Mouse (Mus musculus) ES-CJ7 (cell line): ENCODE measurements at regions not wholly inside any gene's neighbourhood (a gene's known extent, or its start where the extent isn't known, plus 50 kb on each side); places are given as distances from the start of the nearest gene placed in this dataset.
"Not testable (repeated sequence)": the region's sequence is repeated elsewhere in the genome, so short reads cannot be mapped to it uniquely, and the experiment has no call there.

Source experiments
- DNase-seq: peaks from one replicate; pipeline ENCODE4 v3.0.0; 2011; ENCODE audit warnings: low read depth, low spot score

GRCm38 (mm10) chr9:33007456-33008063 is 371.5 kb downstream of the Ets1 start:
- DNase-seq = no peak

- DNase-seq = no peak
Measured at GRCm38 (mm10) chr9:33011241-33011640, 375.2 kb downstream of the Ets1 start.

GRCm38 (mm10) chr9:33035401-33035800 is 399.4 kb downstream of the Ets1 start:
- DNase-seq = no peak

GRCm38 (mm10) chr9:33039221-33039790 is 403.3 kb downstream of the Ets1 start:
- DNase-seq = no peak

- no peak for DNase-seq
Measured at GRCm38 (mm10) chr9:33050789-33051188, 414.8 kb downstream of the Ets1 start.

GRCm38 (mm10) chr9:33060636-33061264 is 424.7 kb downstream of the Ets1 start:
- no peak for DNase-seq

GRCm38 (mm10) chr9:33062476-33062875 is 426.5 kb downstream of the Ets1 start:
- peak; percentile 15 for DNase-seq

- no peak for DNase-seq
Measured at GRCm38 (mm10) chr9:33065331-33065730, 429.3 kb downstream of the Ets1 start.

- no peak for DNase-seq
Measured at GRCm38 (mm10) chr9:33067521-33067920, 431.5 kb downstream of the Ets1 start.

GRCm38 (mm10) chr9:33070116-33070515 is 434.1 kb downstream of the Ets1 start:
- no peak for DNase-seq

- DNase-seq = no peak
Measured at GRCm38 (mm10) chr9:33080271-33080670, 444.2 kb downstream of the Ets1 start.

GRCm38 (mm10) chr9:33080774-33081173 is 444.8 kb downstream of the Ets1 start:
- no peak for DNase-seq

- no peak for DNase-seq
Measured at GRCm38 (mm10) chr9:33089977-33090376, 454.0 kb downstream of the Ets1 start.

- DNase-seq = no peak
Measured at GRCm38 (mm10) chr9:33091664-33092063, 455.6 kb downstream of the Ets1 start.

GRCm38 (mm10) chr9:33095654-33096053 is 459.6 kb downstream of the Ets1 start:
- DNase-seq = peak; percentile 50

- DNase-seq = no peak
Measured at GRCm38 (mm10) chr9:33101206-33101605, 465.2 kb downstream of the Ets1 start.

GRCm38 (mm10) chr9:33104623-33105074 is 468.6 kb downstream of the Ets1 start:
- no peak for DNase-seq

- DNase-seq = no peak
Measured at GRCm38 (mm10) chr9:33123841-33124240, 487.8 kb downstream of the Ets1 start.

- DNase-seq = peak; percentile 4
Measured at GRCm38 (mm10) chr9:33152186-33152585, 516.2 kb downstream of the Ets1 start.

- DNase-seq = no peak
Measured at GRCm38 (mm10) chr9:33168159-33168558, 532.1 kb downstream of the Ets1 start.

GRCm38 (mm10) chr9:33169093-33169492 is 533.1 kb downstream of the Ets1 start:
- not testable (repeated sequence) for DNase-seq

- DNase-seq = no peak
Measured at GRCm38 (mm10) chr9:33180066-33180465, 544.0 kb downstream of the Ets1 start.

GRCm38 (mm10) chr9:33187187-33187586 is 551.2 kb downstream of the Ets1 start:
- no peak for DNase-seq
